Mouse (Mus musculus): Measurements from ENCODE around the gene Mrpl18. TPM values are rescaled to one million over a fixed set of nuclear protein-coding genes. Genes with fewer than 3 reads are reported as not detected.

The Mrpl18 gene
- total and polyA plus RNA-seq, 2 experiments from 2014 or later = 45.7 to 104 TPM

- Histone ChIP-seq H3K4me2 (ENCODE audit: low read depth) (no peak overlapping the region), H3K4me3 (ENCODE audit: low read depth, low read length) (no peak overlapping the region), H3K27ac (ENCODE audit: low read depth, low read length) (no peak overlapping the region), H3K4me1 (ENCODE audit: insufficient read depth) (no peaks in the 10 kb centered on the region), H3K9me3 (ENCODE audit: low read length) (no peaks in the 10 kb centered on the region), H3K9ac (no peak overlapping the region), H3K36me3 (ENCODE audit: insufficient read depth) (no peaks in the 10 kb centered on the region), H3K27me3 (ENCODE audit: insufficient read depth, low read length) (no peaks in the 10 kb centered on the region)
- TF ChIP-seq CTCF (IDR thresholded peaks at IDR 0.05; ENCODE audit: low read depth) = no peak
- 83% methylated on average over 1 of the region's 1 CpGs for WGBS
- ATAC-seq = no peak
- no peak for DNase-seq
These were observed 34.9 kb downstream of the Mrpl18 start for GRCm38 (mm10) chr17:12881216-12881615.

GRCm38 (mm10) chr17:12880178-12880577 is 36.0 kb downstream of the Mrpl18 start:
- Histone ChIP-seq H3K27me3 (ENCODE audit: insufficient read depth, low read length) (no peaks in the 10 kb centered on the region), H3K4me1 (ENCODE audit: insufficient read depth) (no peaks in the 10 kb centered on the region), H3K4me3 (ENCODE audit: low read depth, low read length) (no peak overlapping the region), H3K9me3 (ENCODE audit: low read length) (no peaks in the 10 kb centered on the region), H3K36me3 (ENCODE audit: insufficient read depth) (no peaks in the 10 kb centered on the region), H3K4me2 (ENCODE audit: low read depth) (peak overlapping the region; percentile 39), H3K9ac (no peak overlapping the region), H3K27ac (ENCODE audit: low read depth, low read length) (no peak overlapping the region)
- DNase-seq = peak; percentile 92
- peak; percentile 91 for ATAC-seq
- WGBS = 4% methylated on average over 14 of the region's 14 CpGs
- peak; percentile 82 for TF ChIP-seq CTCF (IDR thresholded peaks at IDR 0.05; ENCODE audit: low read depth)

- Histone ChIP-seq H3K4me3 (ENCODE audit: low read depth, low read length) (no peak within 1 kb of the TSS), H3K4me2 (ENCODE audit: low read depth) (no peak within 1 kb of the TSS), H3K9ac (no peak within 1 kb of the TSS), H3K27ac (ENCODE audit: low read depth, low read length) (no peak within 1 kb of the TSS), H3K9me3 (ENCODE audit: low read length) (no peaks in the 10 kb centered on the region), H3K27me3 (ENCODE audit: insufficient read depth, low read length) (no peaks in the 10 kb centered on the region), H3K4me1 (ENCODE audit: insufficient read depth) (no peaks in the 10 kb centered on the region), H3K36me3 (ENCODE audit: insufficient read depth) (no peaks in the 10 kb centered on the region)
- DNase-seq (no peak), ATAC-seq (no peak)
- no peak for TF ChIP-seq CTCF (IDR thresholded peaks at IDR 0.05; ENCODE audit: low read depth)
- WGBS = 90% methylated on average over 5 of the region's 5 CpGs
These were observed 40.4 kb downstream of the Mrpl18 start, which contains the start of gene Mrgprh for GRCm38 (mm10) chr17:12875734-12876133. Mrgprh (plus strand) TSS chr17:12876034.

GRCm38 (mm10) chr17:12872275-12873028 is 43.7 kb downstream of the Mrpl18 start:
- TF ChIP-seq CTCF (IDR thresholded peaks at IDR 0.05; ENCODE audit: low read depth) = no peak
- Histone ChIP-seq H3K27me3 (ENCODE audit: insufficient read depth, low read length) (no peaks in the 10 kb centered on the region), H3K36me3 (ENCODE audit: insufficient read depth) (no peaks in the 10 kb centered on the region), H3K9me3 (ENCODE audit: low read length) (no peaks in the 10 kb centered on the region), H3K9ac (no peak overlapping the region), H3K4me3 (ENCODE audit: low read depth, low read length) (no peak overlapping the region), H3K4me2 (ENCODE audit: low read depth) (no peak overlapping the region), H3K4me1 (ENCODE audit: insufficient read depth) (no peaks in the 10 kb centered on the region), H3K27ac (ENCODE audit: low read depth, low read length) (no peak overlapping the region)
- DNase-seq (no peak), ATAC-seq (peak; percentile 32; the same call in 1 of the 2 replicates)
- 56% methylated on average over 16 of the region's 16 CpGs for WGBS

- no peaks in the 10 kb centered on the region for H3K4me1 ChIP-seq (ENCODE audit: insufficient read depth)
- no peak for ATAC-seq
- no peaks in the 10 kb centered on the region for H3K9me3 ChIP-seq (ENCODE audit: low read length)
- no peak for TF ChIP-seq CTCF (IDR thresholded peaks at IDR 0.05; ENCODE audit: low read depth)
- no peaks in the 10 kb centered on the region for H3K36me3 ChIP-seq (ENCODE audit: insufficient read depth)
- H3K4me3 ChIP-seq (ENCODE audit: low read depth, low read length) = no peak overlapping the region
- no peaks in the 10 kb centered on the region for H3K27me3 ChIP-seq (ENCODE audit: insufficient read depth, low read length)
- no peak overlapping the region for H3K9ac ChIP-seq
- WGBS = 53% methylated on average over 4 of the region's 4 CpGs
- no peak overlapping the region for H3K4me2 ChIP-seq (ENCODE audit: low read depth)
- DNase-seq = no peak
- H3K27ac ChIP-seq (ENCODE audit: low read depth, low read length) = no peak overlapping the region
These were observed 47.5 kb downstream of the Mrpl18 start for GRCm38 (mm10) chr17:12868640-12869039.

- WGBS = 60% methylated on average over 2 of the region's 2 CpGs
- no peaks in the 10 kb centered on the region for H3K9me3 ChIP-seq (ENCODE audit: low read length)
- no peaks in the 10 kb centered on the region for H3K4me1 ChIP-seq (ENCODE audit: insufficient read depth)
- H3K27me3 ChIP-seq (ENCODE audit: insufficient read depth, low read length) = no peaks in the 10 kb centered on the region
- H3K4me2 ChIP-seq (ENCODE audit: low read depth) = no peak within 1 kb of the TSS
- DNase-seq (no peak), ATAC-seq (no peak)
- no peaks in the 10 kb centered on the region for H3K36me3 ChIP-seq (ENCODE audit: insufficient read depth)
- H3K9ac ChIP-seq = no peak within 1 kb of the TSS
- H3K27ac ChIP-seq (ENCODE audit: low read depth, low read length) = no peak within 1 kb of the TSS
- no peak for TF ChIP-seq CTCF (IDR thresholded peaks at IDR 0.05; ENCODE audit: low read depth)
- H3K4me3 ChIP-seq (ENCODE audit: low read depth, low read length) = no peak within 1 kb of the TSS
These were observed 48.1 kb downstream of the Mrpl18 start, which contains the start of gene Mas1 for GRCm38 (mm10) chr17:12868043-12868442. Mas1 (minus strand) TSS chr17:12868143.

GRCm38 (mm10) chr17:12866853-12867252 is 49.3 kb downstream of the Mrpl18 start:
- no peaks in the 10 kb centered on the region for H3K4me1 ChIP-seq (ENCODE audit: insufficient read depth)
- WGBS = 79% methylated on average over 10 of the region's 10 CpGs

More at GRCm38 (mm10) chr17:12866853-12867252, 49.3 kb downstream of the Mrpl18 start:
- ATAC-seq (no peak), DNase-seq (no peak)
- no peaks in the 10 kb centered on the region for H3K36me3 ChIP-seq (ENCODE audit: insufficient read depth)
- H3K27ac ChIP-seq (ENCODE audit: low read depth, low read length) = no peak overlapping the region
- TF ChIP-seq CTCF (IDR thresholded peaks at IDR 0.05; ENCODE audit: low read depth) = no peak
- H3K27me3 ChIP-seq (ENCODE audit: insufficient read depth, low read length) = no peaks in the 10 kb centered on the region
- H3K4me2 ChIP-seq (ENCODE audit: low read depth) = no peak overlapping the region
- H3K9me3 ChIP-seq (ENCODE audit: low read length) = no peaks in the 10 kb centered on the region
- no peak overlapping the region for H3K9ac ChIP-seq
- no peak overlapping the region for H3K4me3 ChIP-seq (ENCODE audit: low read depth, low read length)

All from forebrain, postnatal 0 days (tissue).